Mouse (Mus musculus) lung, embryonic 14.5 days (tissue): ENCODE measurements around the gene Frmd4b. TPM values are rescaled to one million over a fixed set of nuclear protein-coding genes. Genes with fewer than 3 reads are reported as not detected.

Experiments used
- ATAC-seq: fragments of 200-750 bp; cut with Nextera tagmentation; 2 replicates; pipeline ENCODE4 v1.8.0; 2017; ENCODE audit warnings: mild to moderate bottlenecking, moderate TSS enrichment, moderate library complexity; ENCODE audit not compliant: insufficient read depth
- DNase-seq: peaks from one replicate; pipeline ENCODE4 v3.0.0-alpha.2; 2015
- H3K27ac ChIP-seq: fragments of 300-500 bp; sonication (generic); 2 replicates; pipeline ENCODE4 v1.5.1; 2014; ENCODE audit warnings: low read depth, mild to moderate bottlenecking, moderate library complexity
- H3K27me3 ChIP-seq: fragments of 300-500 bp; sonication (generic); 2 replicates; pipeline ENCODE4 v1.6.1; 2014; ENCODE audit warnings: low read length, control low read depth; ENCODE audit not compliant: insufficient read depth
- H3K36me3 ChIP-seq: fragments of 300-500 bp; sonication (generic); 2 replicates; pipeline ENCODE4 v1.6.1; 2014; ENCODE audit warnings: control low read depth; ENCODE audit not compliant: insufficient read depth
- H3K4me1 ChIP-seq: fragments of 300-500 bp; sonication (generic); 2 replicates; pipeline ENCODE4 v1.6.1; 2014; ENCODE audit warnings: antibody characterized with exemption, control low read depth; ENCODE audit not compliant: insufficient read depth
- H3K4me2 ChIP-seq: fragments of 300-500 bp; sonication (generic); 2 replicates; pipeline ENCODE4 v1.6.1; 2014; ENCODE audit warnings: mild to moderate bottlenecking
- H3K4me3 ChIP-seq: fragments of 300-500 bp; sonication (generic); 2 replicates; pipeline ENCODE4 v1.5.1; 2014; ENCODE audit warnings: low read depth, low read length
- H3K9ac ChIP-seq: fragments of 300-500 bp; sonication (generic); 2 replicates; pipeline ENCODE4 v1.6.1; 2014
- H3K9me3 ChIP-seq: fragments of 300-500 bp; sonication (generic); 2 replicates; pipeline ENCODE4 v1.6.1; 2016; ENCODE audit warnings: low read depth, low read length, control low read depth
- CTCF ChIP-seq: IDR thresholded peaks from 2 replicates; pipeline ENCODE4 v1.5.1; 2016; ENCODE audit warnings: antibody characterized with exemption, low read depth
- WGBS: fragments of 180-500 bp; shearing (Covaris S2); extraction: QIAGEN DNeasy Blood & Tissue Kit; methylation state at CpG from one replicate; pipeline ENCODE4 v1.1.7; 2014; 5-methylcytosine and 5-hydroxymethylcytosine counted together
- polyA plus RNA-seq: library from polyadenylated mRNA; unstranded; fragments of >200 nt; fragmentation: Nextera tagmentation; extraction: Ambion mirVana; gene quantifications from 2 replicates; pipeline ENCODE4 v1.2.1, GENCODE M21; 2014

Frmd4b gene
- polyA plus RNA-seq, 1 experiment from 2014 or later, result 20.8 TPM

GRCm38 (mm10) chr6:97309161-97309560, 308.2 kb downstream of the Frmd4b start:
- ATAC-seq, result no peak
- Histone ChIP-seq H3K4me2 (no peak overlapping the region), H3K9ac (no peak overlapping the region), H3K27me3 (no peaks in the 10 kb centered on the region), H3K4me3 (no peak overlapping the region), H3K36me3 (peaks cover 30% of the 10 kb centered on the region), H3K27ac (no peak overlapping the region), H3K4me1 (peaks cover 12% of the 10 kb centered on the region), H3K9me3 (no peaks in the 10 kb centered on the region)
- no peak for DNase-seq
- 53% methylated on average over 6 of the region's 6 CpGs for WGBS
- no peak for TF ChIP-seq CTCF

- H3K4me2 ChIP-seq, result no peak overlapping the region
These were observed 308.8 kb downstream of the Frmd4b start for GRCm38 (mm10) chr6:97308562-97308961.

GRCm38 (mm10) chr6:97307231-97307630, 310.1 kb downstream of the Frmd4b start:
- no peak overlapping the region for H3K27ac ChIP-seq
- peaks cover 34% of the 10 kb centered on the region for H3K36me3 ChIP-seq
- H3K4me1 ChIP-seq, result peaks cover 8% of the 10 kb centered on the region; the same call in 1 of the 2 replicates
- ATAC-seq (no peak), DNase-seq (no peak)
- no peaks in the 10 kb centered on the region for H3K27me3 ChIP-seq
- H3K4me3 ChIP-seq, result no peak overlapping the region
- no peaks in the 10 kb centered on the region for H3K9me3 ChIP-seq
- no peak for TF ChIP-seq CTCF
- WGBS, result 75% methylated on average over 8 of the region's 8 CpGs
- H3K4me2 ChIP-seq, result no peak overlapping the region
- no peak overlapping the region for H3K9ac ChIP-seq

More at GRCm38 (mm10) chr6:97308562-97308961, 308.8 kb downstream of the Frmd4b start:
- TF ChIP-seq CTCF, result no peak
- no peaks in the 10 kb centered on the region for H3K9me3 ChIP-seq
- no peak overlapping the region for H3K9ac ChIP-seq
- H3K27ac ChIP-seq, result no peak overlapping the region
- H3K36me3 ChIP-seq, result peaks cover 34% of the 10 kb centered on the region
- H3K4me3 ChIP-seq, result no peak overlapping the region
- 80% methylated on average over 6 of the region's 6 CpGs for WGBS
- H3K27me3 ChIP-seq, result no peaks in the 10 kb centered on the region
- no peak for ATAC-seq
- no peak for DNase-seq
- peaks cover 12% of the 10 kb centered on the region for H3K4me1 ChIP-seq

GRCm38 (mm10) chr6:97306351-97306750, 311.0 kb downstream of the Frmd4b start:
- DNase-seq (no peak), ATAC-seq (no peak)
- peaks cover 34% of the 10 kb centered on the region for H3K36me3 ChIP-seq
- WGBS, result 87% methylated on average over 11 of the region's 11 CpGs
- H3K4me2 ChIP-seq, result no peak overlapping the region
- no peaks in the 10 kb centered on the region for H3K9me3 ChIP-seq
- no peak for TF ChIP-seq CTCF
- no peak overlapping the region for H3K9ac ChIP-seq
- no peak overlapping the region for H3K27ac ChIP-seq
- no peak overlapping the region for H3K4me3 ChIP-seq
- H3K27me3 ChIP-seq, result no peaks in the 10 kb centered on the region
- peaks cover 4% of the 10 kb centered on the region; the same call in 1 of the 2 replicates for H3K4me1 ChIP-seq

GRCm38 (mm10) chr6:97305491-97305890, 311.9 kb downstream of the Frmd4b start:
- Histone ChIP-seq H3K4me3 (no peak overlapping the region), H3K4me1 (0 out of 2 replicates have a peak, but pooled peaks cover 3% of the 10 kb centered on the region), H3K36me3 (peaks cover 34% of the 10 kb centered on the region), H3K4me2 (no peak overlapping the region), H3K9me3 (no peaks in the 10 kb centered on the region), H3K27ac (no peak overlapping the region; the same call in 1 of the 2 replicates), H3K9ac (no peak overlapping the region), H3K27me3 (no peaks in the 10 kb centered on the region)
- TF ChIP-seq CTCF, result no peak
- DNase-seq, result no peak
- ATAC-seq, result no peak
- WGBS, result 70% methylated on average over 7 of the region's 7 CpGs

GRCm38 (mm10) chr6:97305010-97305409, 312.3 kb downstream of the Frmd4b start:
- no peak for ATAC-seq
- Histone ChIP-seq H3K4me2 (no peak overlapping the region), H3K36me3 (peaks cover 37% of the 10 kb centered on the region), H3K27ac (peak overlapping the region; percentile 24; the same call in 1 of the 2 replicates), H3K4me1 (0 out of 2 replicates have a peak, but pooled peaks cover 3% of the 10 kb centered on the region), H3K4me3 (no peak overlapping the region), H3K27me3 (no peaks in the 10 kb centered on the region), H3K9ac (no peak overlapping the region), H3K9me3 (no peaks in the 10 kb centered on the region)
- no peak for DNase-seq
- 68% methylated on average over 11 of the region's 11 CpGs for WGBS
- no peak for TF ChIP-seq CTCF

- no peak for ATAC-seq
- TF ChIP-seq CTCF, result no peak
- H3K9me3 ChIP-seq, result no peaks in the 10 kb centered on the region
- H3K4me3 ChIP-seq, result no peak overlapping the region
- no peak overlapping the region for H3K27ac ChIP-seq
- H3K9ac ChIP-seq, result no peak overlapping the region
- whole genome bisulfite sequencing, result 81% methylated on average over 9 of the region's 9 CpGs
- H3K27me3 ChIP-seq, result no peaks in the 10 kb centered on the region
- H3K36me3 ChIP-seq, result peaks cover 39% of the 10 kb centered on the region
- no peak for DNase-seq
- no peak overlapping the region for H3K4me2 ChIP-seq
- 0 out of 2 replicates have a peak, but pooled peaks cover 3% of the 10 kb centered on the region for H3K4me1 ChIP-seq
These were observed 313.8 kb downstream of the Frmd4b start for GRCm38 (mm10) chr6:97303277-97304109.
